Mouse (Mus musculus): ENCODE results near the gene Iqcd. TPM values are rescaled to one million over a fixed set of nuclear protein-coding genes. Genes with fewer than 3 reads are reported as not detected.

Gene Iqcd
- total RNA-seq, 2 experiments from 2014 or later, result 0.99 to 1.0 TPM

- no peak for DNase-seq (ENCODE audit: low spot score in 2 of 2)
Observed at GRCm38 (mm10) chr5:120653873-120654272, 65.1 kb downstream of the Iqcd start.

GRCm38 (mm10) chr5:120656281-120656751 is 67.5 kb downstream of the Iqcd start:
- peak; percentile 78 to 91 for DNase-seq (ENCODE audit: low spot score in 2 of 2)

Other genes with a start within 250 kb of the Iqcd start
- not detected for gene Lhx5, start 157.3 kb upstream of the Iqcd start, total RNA-seq (2021)
- gene Sdsl, start 116.2 kb upstream of the Iqcd start, total RNA-seq (2021), result 1 to 10 TPM; 7.5 to 8.0 TPM
- gene Sds, start 112.5 kb upstream of the Iqcd start, total RNA-seq (2021), result under 1 TPM; 0.33 to 0.69 TPM
- 10 to 100 TPM; 55.8 to 56.5 TPM for gene Plbd2, start 85.4 kb upstream of the Iqcd start, total RNA-seq (2021)
- 10 to 100 TPM in 1 of 2 experiments, 1 to 10 TPM in 1; 7.8 to 11.8 TPM for gene Slc8b1, start 77.8 kb upstream of the Iqcd start, total RNA-seq (2021)
- 10 to 100 TPM; 33.9 to 37.0 TPM for gene Tpcn1, start 343 bp upstream of the Iqcd start, total RNA-seq (2021)
- 10 to 100 TPM; 27.5 to 29.5 TPM for gene Rita1, start 23.6 kb downstream of the Iqcd start, total RNA-seq (2021)
- gene Ddx54, start 23.7 kb downstream of the Iqcd start, total RNA-seq (2021), result 10 to 100 TPM; 39.3 to 40.5 TPM
- gene Cfap73, start 45.2 kb downstream of the Iqcd start, total RNA-seq (2021), result under 1 TPM; 0.61 to 0.82 TPM
- 10 to 100 TPM; 92.7 to 97.3 TPM for gene Rasal1, start 59.8 kb downstream of the Iqcd start, total RNA-seq (2021)
- gene Dtx1, start 122.9 kb downstream of the Iqcd start, total RNA-seq (2021), result 10 to 100 TPM; 70.7 to 75.2 TPM
- gene Oas2, start 160.8 kb downstream of the Iqcd start, total RNA-seq (2021), result under 1 TPM in 1 of 2 experiments, not detected in 1; 0.30 TPM
- not detected for gene Oas3, start 188.6 kb downstream of the Iqcd start, total RNA-seq (2021)
- gene Oas1e, start 206.5 kb downstream of the Iqcd start, total RNA-seq (2021), result not detected
- gene Oas1c, start 223.5 kb downstream of the Iqcd start, total RNA-seq (2021), result under 1 TPM; 0.35 to 0.46 TPM

All from layer of hippocampus, adult 18-20 months (tissue).